Mouse (Mus musculus): ENCODE data around the gene Zfp664. TPM values are rescaled to one million over a fixed set of nuclear protein-coding genes. Genes with fewer than 3 reads are reported as not detected.

Gene Zfp664
- total RNA-seq, 2 experiments from 2014 or later: 17.0 to 21.8 TPM

GRCm38 (mm10) chr5:124847014-124847413 is 15.5 kb upstream of the Zfp664 start:
- TF ChIP-seq CTCF (IDR thresholded peaks at IDR 0.05): no peak
- intact Hi-C loops (cut with DNase I): no loop called here
- Histone ChIP-seq H3K27ac (no peak overlapping the region), H3K4me3 (no peak overlapping the region)
- no peak for DNase-seq

GRCm38 (mm10) chr5:124848994-124849393 is 13.5 kb upstream of the Zfp664 start:
- no peak overlapping the region for H3K4me3 ChIP-seq
- DNase-seq: no peak
- TF ChIP-seq CTCF (IDR thresholded peaks at IDR 0.05): no peak
- no peak overlapping the region for H3K27ac ChIP-seq
- intact Hi-C loops (cut with DNase I): no loop called here

- intact Hi-C loops (cut with DNase I): no loop called here
- H3K27ac ChIP-seq: no peak overlapping the region
- DNase-seq: no peak
- no peak overlapping the region for H3K4me3 ChIP-seq
- TF ChIP-seq CTCF (IDR thresholded peaks at IDR 0.05): no peak
Observed at GRCm38 (mm10) chr5:124851572-124851971, 10.9 kb upstream of the Zfp664 start.

GRCm38 (mm10) chr5:124852294-124852693 is 10.2 kb upstream of the Zfp664 start:
- TF ChIP-seq CTCF (IDR thresholded peaks at IDR 0.05): no peak
- intact Hi-C loops (cut with DNase I): no loop called here
- no peak for DNase-seq
- Histone ChIP-seq H3K27ac (no peak overlapping the region), H3K4me3 (no peak overlapping the region)

- TF ChIP-seq CTCF (IDR thresholded peaks at IDR 0.05): no peak
- DNase-seq: no peak
- H3K4me3 ChIP-seq: no peak overlapping the region
- no peak overlapping the region for H3K27ac ChIP-seq
- intact Hi-C loops (cut with DNase I): no loop called here
Observed at GRCm38 (mm10) chr5:124853079-124853478, 9.4 kb upstream of the Zfp664 start.

- no peak for DNase-seq
- no peak for TF ChIP-seq CTCF (IDR thresholded peaks at IDR 0.05)
- intact Hi-C loops (cut with DNase I): no loop called here
Observed at GRCm38 (mm10) chr5:124854202-124854601, 8.3 kb upstream of the Zfp664 start.

GRCm38 (mm10) chr5:124860013-124860412 is 2.5 kb upstream of the Zfp664 start:
- no peak overlapping the region for H3K27ac ChIP-seq
- TF ChIP-seq CTCF (IDR thresholded peaks at IDR 0.05): peak; percentile 49
- DNase-seq: no peak
- H3K4me3 ChIP-seq: no peak overlapping the region
- intact Hi-C loops (cut with DNase I): loop anchor here (10.0 kb wide), 1 partner anchor 435 kb away; the partner anchor contains the start of gene Sbno1

More at GRCm38 (mm10) chr5:124854202-124854601, 8.3 kb upstream of the Zfp664 start:
- Histone ChIP-seq H3K27ac (no peak overlapping the region), H3K4me3 (no peak overlapping the region)

GRCm38 (mm10) chr5:124861463-124861862 is 1.0 kb upstream of the Zfp664 start:
- TF ChIP-seq CTCF (IDR thresholded peaks at IDR 0.05): no peak
- peak; percentile 25 for DNase-seq
- H3K27ac ChIP-seq: no peak overlapping the region
- intact Hi-C loops (cut with DNase I): loop anchor here (10.0 kb wide), 1 partner anchor 437 kb away; the partner anchor contains the start of gene Sbno1
- peak overlapping the region; percentile 95 for H3K4me3 ChIP-seq

- TF ChIP-seq CTCF (IDR thresholded peaks at IDR 0.05): no peak
- intact Hi-C loops (cut with DNase I): loop anchor here (10.0 kb wide), 1 partner anchor 438 kb away; the partner anchor contains the start of gene Sbno1
- Histone ChIP-seq H3K27ac (peak overlapping the region; percentile 77), H3K4me3 (peak overlapping the region; percentile 95)
- peak; percentile 61 for DNase-seq
Observed at GRCm38 (mm10) chr5:124862871-124863741, 615 bp downstream of the Zfp664 start.

GRCm38 (mm10) chr5:124868981-124869380 is 6.5 kb downstream of the Zfp664 start:
- intact Hi-C loops (cut with DNase I): loop anchor here (2.0 to 10.0 kb wide), 3 partner anchors 92 to 444 kb away; partner anchors contain the start of gene Sbno1
- peak; percentile 73 for TF ChIP-seq CTCF (IDR thresholded peaks at IDR 0.05)
- peak; percentile 70 for DNase-seq
- Histone ChIP-seq H3K27ac (no peak overlapping the region), H3K4me3 (no peak overlapping the region)

GRCm38 (mm10) chr5:124872033-124872432 is 9.5 kb downstream of the Zfp664 start:
- intact Hi-C loops (cut with DNase I): no loop called here
- TF ChIP-seq CTCF (IDR thresholded peaks at IDR 0.05): no peak
- no peak overlapping the region for H3K27ac ChIP-seq
- H3K4me3 ChIP-seq: no peak overlapping the region
- DNase-seq: peak; percentile 43

GRCm38 (mm10) chr5:124873096-124873495 is 10.6 kb downstream of the Zfp664 start:
- Histone ChIP-seq H3K27ac (no peak overlapping the region), H3K4me3 (no peak overlapping the region)
- no peak for DNase-seq
- no peak for TF ChIP-seq CTCF (IDR thresholded peaks at IDR 0.05)
- intact Hi-C loops (cut with DNase I): no loop called here

GRCm38 (mm10) chr5:124873890-124874601 is 11.6 kb downstream of the Zfp664 start:
- Histone ChIP-seq H3K27ac (no peak overlapping the region), H3K4me3 (no peak overlapping the region)
- no peak for DNase-seq
- intact Hi-C loops (cut with DNase I): no loop called here
- TF ChIP-seq CTCF (IDR thresholded peaks at IDR 0.05): no peak

Measured in gastrocnemius, adult 2 months (tissue).